Mouse (Mus musculus) heart, postnatal 0 days (tissue): Measurements from ENCODE around the gene Nelfa.

Experiments
- CTCF ChIP-seq: IDR thresholded peaks from 2 replicates; pipeline ENCODE4 v1.5.1; 2016; ENCODE audit warnings: antibody characterized with exemption, control low read depth, low read depth
- EP300 ChIP-seq: IDR thresholded peaks from 2 replicates; pipeline ENCODE4 v1.6.1; 2016; ENCODE audit warnings: antibody characterized with exemption, low read depth

DNA sequence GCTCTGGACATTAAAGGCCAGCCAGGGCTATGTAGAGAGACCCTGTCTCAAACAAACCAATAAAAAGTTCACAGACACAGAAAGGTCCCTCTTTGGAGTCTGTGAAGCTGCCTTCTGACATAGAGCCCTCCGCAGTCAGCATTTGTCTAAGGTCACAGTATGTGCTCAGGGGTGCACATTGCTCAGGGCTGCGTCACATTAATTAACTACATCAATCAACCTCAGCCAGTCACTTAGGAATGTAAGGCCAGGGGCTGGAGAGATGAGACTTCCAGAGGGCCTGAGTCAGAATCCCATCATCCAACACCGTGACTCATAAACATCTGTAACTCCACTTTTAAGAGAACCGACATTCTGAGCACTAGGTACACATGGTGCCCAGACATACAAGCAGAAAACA is 19.7 kb upstream of the Nelfa start:
- TF ChIP-seq CTCF (no peak), EP300 (no peak)
